In the genomic region with DNA sequence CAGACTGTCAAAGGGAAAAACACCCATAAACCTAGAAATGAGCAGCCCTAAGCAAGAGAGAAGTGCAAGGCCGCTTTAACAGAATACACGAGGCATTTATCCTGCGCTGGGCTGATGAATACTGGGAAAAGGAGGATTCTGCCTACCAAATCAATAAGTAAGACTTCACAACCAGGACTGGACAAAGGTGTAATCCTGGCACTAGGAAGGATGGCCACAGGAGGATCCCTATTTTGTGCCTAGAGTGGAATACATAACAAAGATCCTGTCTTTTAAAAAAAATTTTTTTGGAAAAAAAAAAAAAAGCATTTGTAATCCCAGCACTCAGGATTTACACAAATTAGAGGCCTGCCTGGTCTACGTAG, we compare ENCODE assay signal across 9 mouse cellular contexts. TPM values are rescaled to one million over a fixed set of nuclear protein-coding genes. Genes with fewer than 3 reads are reported as not detected.
DNase-seq lines count a peak whose midpoint lies in the region; ATAC-seq and TF ChIP-seq lines count a peak whose summit lies in the region.
"Had no signal": no experiment of that assay in that cellular context is flagged by ENCODE, and none has a peak within 500 bp of the region (broad histone marks: within the 10 kb centered on the region; RNA-seq: fewer than 3 reads in every experiment).

No protein-coding gene starts in this region.

- peaks cover 7% of the 10 kb centered on the region; the same call in 1 of the 2 replicates for H3K27me3 ChIP-seq in heart, embryonic 16.5 days (ENCODE audit: control insufficient read depth, insufficient read depth, low read length)
- no peaks in the 10 kb centered on the region for H3K27me3 ChIP-seq in hindbrain, embryonic 13.5 days
- no peaks in the 10 kb centered on the region for H3K27me3 ChIP-seq in midbrain, embryonic 12.5 days

- 0 out of 2 replicates have a peak, but pooled peaks cover 4% of the 10 kb centered on the region for H3K9me3 ChIP-seq in heart, embryonic 16.5 days (replicated peaks; ENCODE audit: control insufficient read depth, low read length)
- no peaks in the 10 kb centered on the region for H3K9me3 ChIP-seq in hindbrain, embryonic 13.5 days
- H3K9me3 ChIP-seq in midbrain, embryonic 12.5 days: 0 out of 2 replicates have a peak, but pooled peaks cover 4% of the 10 kb centered on the region

- no peak for TF ChIP-seq CTCF in cortical plate, adult 2 months (IDR thresholded peaks at IDR 0.05; ENCODE audit: extremely low read depth, insufficient read depth, low read length)

- no peak for DNase-seq in heart, postnatal 36 days
- DNase-seq in embryo, embryonic 10 days (ENCODE audit: low spot score): no peak
- no peak for DNase-seq in adrenal gland, adult 18-20 months (ENCODE audit: low spot score in 2 of 2)
- no peak for DNase-seq in gastrocnemius, adult 8-10 months (ENCODE audit: low spot score in 2 of 2)

- H3K4me3 ChIP-seq in heart, embryonic 16.5 days (ENCODE audit: low read length): peak overlapping the region; percentile 89
- peak overlapping the region; percentile 62; the same call in 1 of the 2 replicates for H3K4me3 ChIP-seq in cortical plate, adult 2 months (ENCODE audit: insufficient read depth, low read length)
- H3K4me3 ChIP-seq in hindbrain, embryonic 13.5 days: peak overlapping the region; percentile 83
- H3K4me3 ChIP-seq in midbrain, embryonic 12.5 days: peak overlapping the region; percentile 84

- H3K36me3 ChIP-seq in heart, embryonic 16.5 days (ENCODE audit: control insufficient read depth, insufficient read depth): peaks cover 6% of the 10 kb centered on the region
- peaks cover 5% of the 10 kb centered on the region for H3K36me3 ChIP-seq in hindbrain, embryonic 13.5 days
- H3K36me3 ChIP-seq in midbrain, embryonic 12.5 days: peaks cover 9% of the 10 kb centered on the region

- intact Hi-C loops in heart, postnatal 36 days (cut with DNase I): no loop called here

- no peak overlapping the region for H3K27ac ChIP-seq in heart, embryonic 16.5 days (ENCODE audit: low read length)
- no peak overlapping the region for H3K27ac ChIP-seq in cortical plate, adult 2 months (ENCODE audit: insufficient read depth, low read length)
- H3K27ac ChIP-seq in hindbrain, embryonic 13.5 days: peak overlapping the region; percentile 94
- peak overlapping the region; percentile 92; the same call in 1 of the 2 replicates for H3K27ac ChIP-seq in midbrain, embryonic 12.5 days (replicated peaks)

- H3K4me2 ChIP-seq in heart, embryonic 16.5 days (ENCODE audit: low read depth, low read length): peak overlapping the region; percentile 74
- peak overlapping the region; percentile 63; the same call in 1 of the 2 replicates for H3K4me2 ChIP-seq in hindbrain, embryonic 13.5 days
- peak overlapping the region; percentile 67 for H3K4me2 ChIP-seq in midbrain, embryonic 12.5 days (replicated peaks)

- no peak for TF ChIP-seq POLR2A in cortical plate, adult 2 months (IDR thresholded peaks at IDR 0.05; ENCODE audit: extremely low read depth, insufficient read depth, low read length)

- no peak overlapping the region for H3K9ac ChIP-seq in heart, embryonic 16.5 days (ENCODE audit: low read length)
- no peak overlapping the region for H3K9ac ChIP-seq in hindbrain, embryonic 13.5 days
- H3K9ac ChIP-seq in midbrain, embryonic 12.5 days (replicated peaks): no peak overlapping the region; the same call in 1 of the 2 replicates

- ATAC-seq in heart, embryonic 16.5 days (replicated peaks; ENCODE audit: extremely low read depth, insufficient read depth, low FRiP score): no peak
- ATAC-seq in hindbrain, embryonic 13.5 days (ENCODE audit: low FRiP score): no peak
- no peak for ATAC-seq in midbrain, embryonic 12.5 days (ENCODE audit: low FRiP score, low read depth)

- WGBS in heart, embryonic 16.5 days: 29% methylated on average over 4 of the region's 4 CpGs
- WGBS in hindbrain, embryonic 13.5 days: 31% methylated on average over 4 of the region's 4 CpGs
- WGBS in midbrain, embryonic 12.5 days: 23% methylated on average over 4 of the region's 4 CpGs

- H3K4me1 ChIP-seq in heart, embryonic 16.5 days (ENCODE audit: control insufficient read depth, insufficient read depth, low read length): 0 out of 2 replicates have a peak, but pooled peaks cover 2% of the 10 kb centered on the region
- H3K4me1 ChIP-seq in cortical plate, adult 2 months (ENCODE audit: control insufficient read depth, insufficient read depth, low read length): no peaks in the 10 kb centered on the region; the same call in 1 of the 2 replicates
- H3K4me1 ChIP-seq in hindbrain, embryonic 13.5 days (replicated peaks): 0 out of 2 replicates have a peak, but pooled peaks cover 4% of the 10 kb centered on the region
- H3K4me1 ChIP-seq in midbrain, embryonic 12.5 days: no peaks in the 10 kb centered on the region; the same call in 1 of the 2 replicates

RNA-seq across cellular contexts. Expression of a gene that starts 0.3 kb away (rescaled TPM):
- 8.1 and 8.8 TPM in 2 replicates for polyA plus RNA-seq in heart, embryonic 16.5 days (2015; fragmentation: Nextera tagmentation; extraction: Ambion mirVana)
- 1 to 10 TPM; 8.2 to 8.6 TPM for total RNA-seq in heart, postnatal 36 days (2021)
- polyA plus RNA-seq in cortical plate, adult 2 months (2012; rRNA removed): 27.5 and 28.2 TPM in 2 replicates
- polyA plus RNA-seq in hindbrain, embryonic 13.5 days (2015; fragmentation: Nextera tagmentation; extraction: Ambion mirVana): 8.5 and 9.7 TPM in 2 replicates
- 14.8 and 16.8 TPM in 2 replicates for polyA plus RNA-seq in midbrain, embryonic 12.5 days (2016; fragmentation: Nextera tagmentation; extraction: Ambion mirVana)
- total RNA-seq in adrenal gland, adult 18-20 months (2021): 10 to 100 TPM; 55.5 to 62.7 TPM
- 10 to 100 TPM in 1 of 4 experiments, 1 to 10 TPM in 3; 6.9 to 10.4 (median 8.1) TPM for total RNA-seq in gastrocnemius, adult 8-10 months (2022)

RNA-seq across cellular contexts. Expression of a gene that starts 49.1 kb away (rescaled TPM):
- polyA plus RNA-seq in heart, embryonic 16.5 days (2015; fragmentation: Nextera tagmentation; extraction: Ambion mirVana): 1.2 and 2.0 TPM in 2 replicates
- 1 to 10 TPM in 1 of 2 experiments, not detected in 1; 1.2 TPM for total RNA-seq in heart, postnatal 36 days (2021)
- polyA plus RNA-seq in cortical plate, adult 2 months (2012; rRNA removed): not detected in 2 replicates
- not detected in 2 replicates for polyA plus RNA-seq in hindbrain, embryonic 13.5 days (2015; fragmentation: Nextera tagmentation; extraction: Ambion mirVana)
- polyA plus RNA-seq in midbrain, embryonic 12.5 days (2016; fragmentation: Nextera tagmentation; extraction: Ambion mirVana): not detected in 2 replicates
- total RNA-seq in adrenal gland, adult 18-20 months (2021): not detected
- not detected for total RNA-seq in gastrocnemius, adult 8-10 months (2022)
- total RNA-seq: gastrocnemius, postnatal 25 days had no signal

Comparison
In these comparisons a context has a peak if more than half of its experiments do, and no peak if none do; other contexts are left out.
1. H3K27ac ChIP-seq: peak in hindbrain, embryonic 13.5 days (single experiment) and midbrain, embryonic 12.5 days (single experiment); none in heart, embryonic 16.5 days (single experiment) and cortical plate, adult 2 months (single experiment).
2. Peak in every context shown above with its lines, with median percentiles within 50 percentile points of each other: H3K4me2 ChIP-seq and H3K4me3 ChIP-seq.